Mouse (Mus musculus): Measurements from ENCODE around the gene Schip1.

DNA sequence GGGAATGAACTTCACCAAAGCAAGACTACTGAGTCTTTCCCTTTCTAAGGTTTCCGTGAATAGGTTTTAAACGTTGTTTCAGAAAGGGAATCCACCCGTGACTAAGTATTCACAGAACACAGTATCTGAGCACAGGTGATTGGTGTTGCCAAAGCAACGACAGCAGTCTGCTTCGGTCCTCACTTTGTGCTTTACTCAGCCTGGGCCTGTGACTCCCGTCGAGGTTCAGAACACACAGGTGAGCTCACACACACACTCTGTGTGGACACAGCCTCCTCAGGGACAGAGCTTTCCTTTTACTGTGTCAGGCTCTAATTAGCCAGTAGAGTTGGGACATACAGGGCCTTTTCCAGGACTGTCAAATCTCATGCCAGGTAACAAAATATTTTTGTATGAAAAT is 369.8 kb downstream of the Schip1 start:
- no peak for TF ChIP-seq CTCF (IDR thresholded peaks at IDR 0.05; ENCODE audit: control insufficient read depth, insufficient read depth, low read length)
- TF ChIP-seq POLR2A (IDR thresholded peaks at IDR 0.05; ENCODE audit: borderline replicate concordance, control insufficient read depth, low read depth, low read length) = no peak

Data from bone marrow, adult 2 months (tissue).